Mouse (Mus musculus): ENCODE results near the gene Helq. TPM values are rescaled to one million over a fixed set of nuclear protein-coding genes. Genes with fewer than 3 reads are reported as not detected.
A peak's percentile ranks its signal among the peaks of the same experiment; 100 is the strongest.

The Helq gene
- polyA plus RNA-seq (2015; fragmentation: Nextera tagmentation; extraction: Ambion mirVana) = 18.2 and 18.5 TPM in 2 replicates

DNA sequence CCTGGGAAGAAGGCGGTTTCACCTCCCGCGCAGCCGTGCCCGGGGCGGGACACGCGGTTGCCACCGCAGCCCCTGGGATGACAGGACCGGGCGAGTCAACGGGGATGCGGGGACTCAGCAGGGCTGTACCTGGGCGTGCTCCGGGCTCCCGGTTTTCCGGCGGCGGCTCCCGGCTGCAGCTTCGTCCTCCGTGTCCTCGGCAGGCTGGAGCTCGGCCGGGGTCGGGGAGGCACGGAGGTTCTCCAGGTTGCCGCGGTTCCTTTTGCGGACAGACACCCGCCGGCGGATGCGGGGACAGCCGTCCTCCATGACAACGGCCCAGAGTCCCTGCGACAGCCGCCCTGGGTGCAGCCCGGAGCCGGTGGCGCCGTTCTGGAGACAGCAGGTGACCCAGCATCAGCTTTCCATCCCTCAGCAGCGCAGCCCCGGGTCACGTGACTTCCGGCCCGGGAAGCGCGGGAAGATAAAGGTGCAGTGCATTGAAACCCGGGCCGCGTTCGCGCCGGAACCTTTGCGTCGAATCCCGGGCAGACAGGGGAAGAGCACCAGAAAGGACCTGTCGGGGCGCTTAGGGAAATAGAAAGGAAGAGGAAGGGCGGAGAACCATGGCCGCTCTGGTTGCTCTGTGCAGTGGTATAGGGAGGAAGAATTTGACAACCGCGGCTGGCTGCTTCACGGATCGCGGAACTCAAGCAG is at the start of gene Helq, which contains the start of gene Mrps18c:
Helq (minus strand) TSS at position 434 of the 696 bp plus-strand sequence.
Mrps18c (plus strand) TSS at position 463 of the 696 bp plus-strand sequence.
- Histone ChIP-seq H3K27ac (replicated peaks) (peak within 1 kb of the TSS; percentile 74), H3K9ac (peak within 1 kb of the TSS; percentile 78), H3K4me2 (peak within 1 kb of the TSS; percentile 68), H3K27me3 (no peaks in the 10 kb centered on the region), H3K36me3 (peaks cover 23% of the 10 kb centered on the region), H3K4me1 (replicated peaks) (peaks cover 21% of the 10 kb centered on the region), H3K9me3 (no peaks in the 10 kb centered on the region), H3K4me3 (peak within 1 kb of the TSS; percentile 81)
- WGBS = under 1% methylated on average over 67 of the region's 67 CpGs
- peak; percentile 98 for ATAC-seq (ENCODE audit: low FRiP score, low read depth)

DNA sequence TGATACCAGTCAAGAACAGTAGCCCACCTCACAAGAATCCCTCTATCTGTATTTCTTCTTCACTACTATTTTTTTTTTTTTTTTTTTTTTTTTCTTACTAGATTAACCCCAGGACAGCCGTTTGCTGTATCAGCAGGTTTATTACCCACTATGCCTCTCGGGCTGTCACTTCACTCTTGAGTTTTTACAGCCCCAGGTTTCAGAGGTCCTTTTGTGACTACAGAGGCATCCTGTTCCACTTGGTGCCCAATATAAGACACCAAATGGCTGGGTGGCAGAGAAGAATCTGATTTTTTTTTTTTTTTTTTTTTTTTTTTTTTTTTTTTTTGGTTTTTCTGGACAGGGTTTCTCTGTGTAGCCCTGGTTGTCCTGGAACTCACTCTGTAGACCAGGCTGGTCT is 48.7 kb upstream of the Helq start:
- 12% methylated on average over 2 of the region's 2 CpGs for WGBS
- Histone ChIP-seq H3K9me3 (no peaks in the 10 kb centered on the region), H3K4me3 (peak overlapping the region; percentile 55), H3K27me3 (peaks cover 37% of the 10 kb centered on the region), H3K4me2 (peak overlapping the region; percentile 98), H3K27ac (replicated peaks) (no peak overlapping the region), H3K9ac (0 out of 2 replicates have a peak overlapping the region, but pooled peaks have one; percentile 42), H3K36me3 (no peaks in the 10 kb centered on the region), H3K4me1 (replicated peaks) (peaks cover 21% of the 10 kb centered on the region)
- no peak for ATAC-seq (ENCODE audit: low FRiP score, low read depth)

DNA sequence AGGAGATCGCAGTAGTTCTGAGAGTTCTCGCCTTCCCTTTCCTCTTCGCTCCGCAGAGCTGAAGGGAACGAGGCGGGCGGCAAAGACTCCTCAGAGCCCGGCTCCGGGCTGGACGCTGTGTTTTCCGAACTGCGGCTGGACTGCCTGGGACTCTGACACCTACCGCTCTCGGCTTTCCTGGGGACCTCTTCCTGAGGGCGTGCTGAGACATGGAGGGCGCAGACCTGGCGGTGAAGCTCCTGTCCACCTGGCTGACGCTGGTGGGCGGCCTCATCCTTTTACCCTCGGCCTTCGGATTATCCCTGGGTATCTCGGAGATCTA is 48.2 kb upstream of the Helq start:
- peak overlapping the region; percentile 42 for H3K9ac ChIP-seq
- 0 out of 2 replicates have a peak, but pooled peaks have one; percentile 11 for ATAC-seq (ENCODE audit: low FRiP score, low read depth)
- peak overlapping the region; percentile 55 for H3K4me3 ChIP-seq
- peaks cover 21% of the 10 kb centered on the region for H3K4me1 ChIP-seq (replicated peaks)
- WGBS = under 1% methylated on average over 20 of the region's 22 CpGs
- peaks cover 37% of the 10 kb centered on the region for H3K27me3 ChIP-seq
- H3K4me2 ChIP-seq = peak overlapping the region; percentile 98
- no peaks in the 10 kb centered on the region for H3K36me3 ChIP-seq
- H3K9me3 ChIP-seq = no peaks in the 10 kb centered on the region
- no peak overlapping the region for H3K27ac ChIP-seq (replicated peaks)

DNA sequence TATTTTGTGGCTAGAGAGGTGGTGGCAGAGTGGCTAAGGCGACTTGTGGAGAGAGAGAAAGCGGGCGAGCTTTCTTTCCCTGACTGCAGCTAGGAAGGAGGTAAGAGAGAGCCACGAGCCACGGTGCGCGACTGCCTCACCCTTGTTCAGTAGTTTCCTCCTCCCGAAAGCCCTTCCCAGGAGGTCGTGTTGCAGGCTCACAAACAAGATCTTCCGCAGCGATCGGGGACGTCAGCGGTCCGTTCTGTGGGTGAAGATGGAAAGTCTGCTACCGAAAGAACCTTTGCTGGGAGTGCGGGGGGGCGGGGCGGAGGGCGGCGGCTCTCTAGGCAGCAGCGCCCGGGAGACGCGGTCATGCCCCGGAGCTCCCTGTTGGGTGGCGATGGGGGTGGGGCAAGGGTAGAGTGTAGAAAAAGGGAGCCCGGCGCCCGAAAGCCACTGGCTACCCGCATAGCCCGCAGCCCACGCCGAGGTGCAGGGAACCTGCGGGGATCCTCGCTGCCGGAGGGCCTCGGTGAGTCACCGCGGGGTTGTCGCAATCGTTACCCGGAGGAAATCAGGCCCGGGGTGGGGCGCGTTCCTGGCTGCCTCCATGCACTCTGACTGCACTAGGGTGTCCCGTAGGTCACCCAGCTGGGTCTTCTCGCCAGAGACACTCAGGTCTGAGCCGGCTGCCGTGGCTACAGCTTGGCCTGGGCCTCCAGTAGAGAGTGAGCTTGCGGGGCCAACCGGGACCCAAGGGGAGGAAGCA is 47.6 kb upstream of the Helq start:
- WGBS = under 1% methylated on average over 50 of the region's 52 CpGs
- Histone ChIP-seq H3K36me3 (no peaks in the 10 kb centered on the region), H3K4me2 (peak overlapping the region; percentile 98), H3K9ac (peak overlapping the region; percentile 42), H3K27ac (replicated peaks) (no peak overlapping the region), H3K4me1 (replicated peaks) (peaks cover 21% of the 10 kb centered on the region), H3K27me3 (peaks cover 37% of the 10 kb centered on the region), H3K9me3 (no peaks in the 10 kb centered on the region), H3K4me3 (peak overlapping the region; percentile 55)
- peak; percentile 74 for ATAC-seq (ENCODE audit: low FRiP score, low read depth)

DNA sequence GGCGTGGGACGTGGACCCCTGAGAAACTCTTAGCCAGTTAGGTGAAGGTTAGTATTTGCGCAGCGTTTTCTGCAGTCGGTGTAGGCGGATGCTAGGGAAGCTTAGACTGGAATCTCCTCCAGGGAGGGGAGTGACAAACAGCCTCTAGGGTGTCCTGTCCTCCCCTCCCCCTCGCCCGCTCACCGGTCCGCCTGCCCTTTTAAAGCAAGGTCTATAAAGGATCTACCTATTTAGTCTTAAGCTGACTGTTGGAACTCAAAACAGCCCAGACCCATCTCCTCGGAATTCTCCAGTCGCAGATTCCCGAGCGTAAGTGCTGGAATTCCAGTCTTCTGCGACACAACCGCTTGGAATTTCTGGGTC is 47.1 kb upstream of the Helq start, which contains the start of gene Gpat3:
Gpat3 (plus strand) TSS at position 229 of the 363 bp plus-strand sequence.
- Histone ChIP-seq H3K9me3 (no peaks in the 10 kb centered on the region), H3K9ac (peak within 1 kb of the TSS; percentile 42), H3K27me3 (peaks cover 37% of the 10 kb centered on the region), H3K36me3 (no peaks in the 10 kb centered on the region), H3K4me1 (replicated peaks) (peaks cover 21% of the 10 kb centered on the region), H3K4me3 (peak within 1 kb of the TSS; percentile 55), H3K4me2 (peak within 1 kb of the TSS; percentile 98), H3K27ac (replicated peaks) (no peak within 1 kb of the TSS)
- under 1% methylated on average over 16 of the region's 16 CpGs for WGBS
- ATAC-seq (ENCODE audit: low FRiP score, low read depth) = no peak

DNA sequence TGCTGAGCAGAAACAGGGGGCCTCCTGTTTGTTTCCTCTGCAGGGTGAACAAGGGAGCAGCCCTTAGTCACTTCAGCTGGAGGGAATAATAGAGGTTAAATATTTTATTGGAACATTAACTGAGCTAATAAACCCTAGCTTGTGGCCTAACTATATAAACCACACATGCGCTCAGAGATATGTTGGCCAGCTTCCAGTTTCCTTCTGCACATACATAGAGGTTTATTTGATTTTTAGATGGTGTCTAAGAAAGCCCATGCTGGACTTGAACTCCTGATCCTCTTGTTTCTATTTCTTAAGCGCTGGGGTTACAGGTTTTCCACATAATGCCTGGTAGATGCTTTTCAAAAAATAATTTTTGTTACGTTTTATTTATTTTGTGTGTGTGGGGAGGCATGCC is 46.1 kb upstream of the Helq start:
- WGBS = 50% methylated on average over 3 of the region's 3 CpGs
- Histone ChIP-seq H3K27ac (replicated peaks) (no peak overlapping the region), H3K4me1 (replicated peaks) (peaks cover 21% of the 10 kb centered on the region), H3K36me3 (no peaks in the 10 kb centered on the region), H3K27me3 (peaks cover 37% of the 10 kb centered on the region), H3K4me2 (no peak overlapping the region), H3K4me3 (no peak overlapping the region), H3K9me3 (no peaks in the 10 kb centered on the region), H3K9ac (no peak overlapping the region)
- no peak for ATAC-seq (ENCODE audit: low FRiP score, low read depth)

DNA sequence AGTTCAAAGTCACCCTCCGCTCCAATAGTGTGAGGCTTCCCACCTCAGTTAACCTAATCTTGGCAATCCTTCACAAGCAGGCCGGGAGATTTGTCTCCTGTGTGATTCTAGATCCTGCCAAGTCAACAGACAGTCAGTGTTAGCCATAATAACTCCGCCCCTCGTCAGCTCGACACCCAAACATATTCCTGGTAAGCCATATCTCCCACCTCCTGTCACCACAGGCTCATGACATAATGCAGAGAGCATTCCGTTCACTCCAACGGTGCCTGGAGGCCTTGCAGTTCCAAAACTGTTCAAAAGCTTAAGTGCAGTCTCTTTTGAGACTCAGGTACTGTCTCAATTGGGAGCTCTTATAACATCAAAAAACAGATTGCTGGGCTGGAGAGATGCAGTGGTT is 39.5 kb upstream of the Helq start:
- H3K4me3 ChIP-seq = no peak overlapping the region

DNA sequence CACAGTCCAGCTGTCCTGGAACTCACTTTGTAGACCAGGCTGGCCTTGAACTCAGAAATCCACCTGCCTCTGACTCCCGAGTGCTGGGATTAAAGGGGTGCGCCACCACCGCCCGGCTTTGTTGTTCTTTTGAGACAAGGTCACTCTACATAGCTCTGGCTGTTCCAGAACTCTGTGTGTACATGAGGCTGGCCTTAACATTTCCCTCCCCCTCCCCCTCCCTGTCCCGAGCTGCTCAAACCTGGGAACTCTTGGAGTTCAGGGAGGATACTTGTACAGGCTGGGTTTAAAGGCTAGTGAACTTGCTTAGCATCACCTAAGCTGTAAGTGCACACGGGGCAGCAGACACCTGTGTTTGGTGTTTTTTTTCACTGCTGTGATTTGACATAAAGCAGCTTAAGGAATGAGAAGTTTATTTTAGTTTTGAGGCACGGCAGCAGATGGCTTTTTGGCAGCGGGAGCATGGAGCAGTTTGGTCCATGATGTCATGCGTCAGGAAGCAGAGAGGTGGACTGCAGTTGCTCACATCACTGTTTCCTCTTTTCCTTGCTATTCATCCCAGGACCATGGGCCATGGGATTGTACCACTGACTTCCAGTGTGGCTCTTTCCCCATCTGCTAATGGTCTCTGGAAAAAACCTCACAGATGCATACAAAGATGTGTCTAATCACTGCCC is 37.6 kb upstream of the Helq start:
- ATAC-seq (ENCODE audit: low FRiP score, low read depth) = no peak
- Histone ChIP-seq H3K4me3 (no peak overlapping the region), H3K4me2 (no peak overlapping the region), H3K27ac (replicated peaks) (no peak overlapping the region), H3K9me3 (no peaks in the 10 kb centered on the region), H3K9ac (no peak overlapping the region), H3K36me3 (no peaks in the 10 kb centered on the region), H3K27me3 (no peaks in the 10 kb centered on the region), H3K4me1 (replicated peaks) (no peaks in the 10 kb centered on the region)
- WGBS = 82% methylated on average over 9 of the region's 9 CpGs

More for the DNA sequence above, 39.5 kb upstream of the Helq start:
- no peaks in the 10 kb centered on the region for H3K36me3 ChIP-seq
- 92% methylated on average over 7 of the region's 7 CpGs for WGBS
- no peak for ATAC-seq (ENCODE audit: low FRiP score, low read depth)
- no peak overlapping the region for H3K4me2 ChIP-seq
- no peak overlapping the region for H3K27ac ChIP-seq (replicated peaks)
- no peaks in the 10 kb centered on the region for H3K4me1 ChIP-seq (replicated peaks)
- H3K27me3 ChIP-seq = no peaks in the 10 kb centered on the region
- H3K9ac ChIP-seq = no peak overlapping the region
- H3K9me3 ChIP-seq = no peaks in the 10 kb centered on the region

DNA sequence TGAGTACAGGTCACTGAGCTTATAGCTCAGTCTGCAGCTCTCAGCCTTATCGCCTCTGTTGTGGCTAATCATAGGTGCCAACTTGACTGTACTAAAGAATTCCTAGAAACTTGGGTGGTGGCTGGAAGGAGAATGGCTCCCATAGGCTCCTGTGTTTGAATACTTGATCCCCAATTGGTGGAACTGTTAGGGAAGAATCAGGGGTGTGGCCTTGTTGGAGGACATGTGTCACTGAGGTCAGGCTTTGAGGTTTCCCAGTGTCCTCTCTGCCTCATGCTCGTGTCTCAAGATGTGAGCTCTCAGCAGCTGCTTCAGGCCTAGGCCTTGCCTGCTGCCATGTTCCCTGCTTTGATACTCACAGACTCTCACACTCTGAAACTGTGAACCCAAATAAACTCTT is 35.4 kb upstream of the Helq start:
- Histone ChIP-seq H3K9me3 (no peaks in the 10 kb centered on the region), H3K27me3 (no peaks in the 10 kb centered on the region), H3K27ac (replicated peaks) (no peak overlapping the region), H3K4me3 (no peak overlapping the region), H3K9ac (no peak overlapping the region), H3K4me2 (no peak overlapping the region), H3K4me1 (replicated peaks) (no peaks in the 10 kb centered on the region), H3K36me3 (no peaks in the 10 kb centered on the region)
- 91% methylated on average over 2 of the region's 2 CpGs for WGBS
- ATAC-seq (ENCODE audit: low FRiP score, low read depth) = no peak

DNA sequence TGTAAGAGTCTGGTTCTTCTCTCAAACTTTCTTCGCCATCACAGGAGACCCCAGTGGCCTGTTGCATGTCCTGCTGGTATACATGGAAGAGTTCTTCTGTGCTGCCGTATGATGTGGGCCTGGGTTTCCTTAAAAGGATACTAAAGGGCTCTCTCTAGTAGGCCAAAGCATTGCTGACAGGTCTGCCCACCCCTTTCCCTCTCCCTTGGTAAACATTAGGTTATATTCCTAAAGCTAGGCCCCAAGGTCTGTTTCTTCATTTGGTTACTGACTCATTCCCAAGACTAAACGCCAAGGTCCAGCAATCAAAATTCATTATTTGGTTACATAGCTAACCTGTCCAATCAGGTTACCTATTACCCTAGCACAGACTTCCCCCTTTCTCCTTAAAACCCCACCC is 34.3 kb upstream of the Helq start:
- 86% methylated on average over 3 of the region's 3 CpGs for WGBS
- no peak overlapping the region for H3K27ac ChIP-seq (replicated peaks)
- ATAC-seq (ENCODE audit: low FRiP score, low read depth) = no peak

DNA sequence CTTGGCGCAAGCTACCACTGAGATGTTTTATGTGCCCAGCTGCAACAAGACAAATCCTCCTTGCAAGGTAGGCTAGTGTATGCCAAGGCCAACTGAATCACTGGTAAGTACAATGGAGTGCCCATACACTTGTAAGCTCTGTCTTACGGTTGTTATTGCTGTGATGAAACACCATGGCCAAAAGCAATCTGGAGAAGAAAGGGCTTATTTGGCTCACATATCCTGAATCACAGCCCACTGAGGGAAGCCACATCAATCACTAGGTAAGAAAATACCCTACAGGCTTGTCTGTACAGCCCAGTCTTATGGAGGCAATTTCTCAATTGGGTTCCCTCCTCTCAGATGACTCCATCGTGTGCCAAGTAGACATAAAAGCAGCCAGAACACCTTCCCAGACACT is 30.3 kb upstream of the Helq start:
- no peak for ATAC-seq (ENCODE audit: low FRiP score, low read depth)
- Histone ChIP-seq H3K4me1 (replicated peaks) (no peaks in the 10 kb centered on the region), H3K9ac (no peak overlapping the region), H3K4me3 (no peak overlapping the region), H3K36me3 (no peaks in the 10 kb centered on the region), H3K27ac (replicated peaks) (no peak overlapping the region), H3K9me3 (no peaks in the 10 kb centered on the region), H3K27me3 (no peaks in the 10 kb centered on the region), H3K4me2 (no peak overlapping the region)
- WGBS = 74% methylated on average over 3 of the region's 3 CpGs

More for the DNA sequence above, 34.3 kb upstream of the Helq start:
- Histone ChIP-seq H3K4me3 (no peak overlapping the region), H3K4me1 (replicated peaks) (no peaks in the 10 kb centered on the region), H3K27me3 (no peaks in the 10 kb centered on the region), H3K36me3 (no peaks in the 10 kb centered on the region), H3K4me2 (no peak overlapping the region), H3K9ac (no peak overlapping the region), H3K9me3 (no peaks in the 10 kb centered on the region)

DNA sequence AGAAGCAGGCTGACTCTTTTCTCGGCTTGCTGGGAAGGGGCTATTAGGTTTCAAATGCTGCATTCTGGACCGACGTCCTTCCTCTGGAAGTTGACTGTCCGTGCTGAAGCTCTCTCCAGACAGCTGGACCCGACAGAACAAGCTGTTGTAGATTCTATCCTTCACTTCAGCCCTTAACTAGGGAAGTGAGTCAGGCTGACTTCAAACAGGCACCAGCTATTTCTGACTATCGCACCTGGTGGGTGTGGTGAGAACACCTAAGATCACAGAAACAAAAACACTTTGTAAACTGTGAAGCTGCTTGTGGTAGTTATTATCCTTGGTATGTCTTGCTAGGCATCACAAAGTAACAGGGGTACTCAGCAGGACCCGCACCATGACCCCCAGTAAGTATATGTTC is 28.1 kb upstream of the Helq start:
- Histone ChIP-seq H3K27ac (replicated peaks) (no peak overlapping the region), H3K36me3 (no peaks in the 10 kb centered on the region), H3K9me3 (no peaks in the 10 kb centered on the region), H3K9ac (no peak overlapping the region), H3K4me2 (no peak overlapping the region), H3K27me3 (no peaks in the 10 kb centered on the region), H3K4me3 (no peak overlapping the region), H3K4me1 (replicated peaks) (no peaks in the 10 kb centered on the region)
- 84% methylated on average over 7 of the region's 7 CpGs for WGBS
- no peak for ATAC-seq (ENCODE audit: low FRiP score, low read depth)
